Mouse (Mus musculus) CH12.LX (cell line): ENCODE measurements around the gene Btbd17.

ENCODE experiments used
- CTCF ChIP-seq, 2 experiments: IDR thresholded peaks in 1 of 2; conservative IDR thresholded peaks in 1 of 2; 2 replicates each; pipeline ENCODE4 v1.5.1; 2011 to 2012; ENCODE audit warnings: low read depth in 2 of 2, low read length in 2 of 2, improper control_type of control experiment in 1 of 2, inconsistent platforms in 1 of 2, mild to moderate bottlenecking in 1 of 2, moderate library complexity in 1 of 2
- EP300 ChIP-seq: IDR thresholded peaks from 2 replicates; pipeline ENCODE4 v1.6.1; 2011; ENCODE audit warnings: low read length, improper control_type of control experiment
- JUND ChIP-seq: conservative IDR thresholded peaks from 2 replicates; pipeline ENCODE4 v1.6.1; 2011; ENCODE audit warnings: low read depth, low read length, improper control_type of control experiment
- MAX ChIP-seq: IDR thresholded peaks from 2 replicates; pipeline ENCODE4 v1.6.1; 2011; ENCODE audit warnings: low read length, improper control_type of control experiment
- MAZ ChIP-seq: IDR thresholded peaks from 2 replicates; pipeline ENCODE4 v1.6.1; 2012; ENCODE audit warnings: low read depth, mild to moderate bottlenecking, inconsistent platforms, low read length, improper control_type of control experiment, moderate library complexity
- TBP ChIP-seq: conservative IDR thresholded peaks from 2 replicates; pipeline ENCODE4 v1.6.1; 2011; ENCODE audit warnings: low read depth, low read length, improper control_type of control experiment
- TCF12 ChIP-seq: IDR thresholded peaks from 2 replicates; pipeline ENCODE4 v1.6.1; 2014; ENCODE audit warnings: low read depth, mild to moderate bottlenecking, inconsistent platforms, low read length, improper control_type of control experiment
- ZC3H11A ChIP-seq: IDR thresholded peaks from 2 replicates; pipeline ENCODE4 v1.6.1; 2012; ENCODE audit warnings: low read depth, mild to moderate bottlenecking, inconsistent platforms, low read length, improper control_type of control experiment
- ZNF384 ChIP-seq: IDR thresholded peaks from 2 replicates; pipeline ENCODE4 v1.6.1; 2012; ENCODE audit warnings: low read depth, low read length, improper control_type of control experiment, inconsistent platforms

DNA sequence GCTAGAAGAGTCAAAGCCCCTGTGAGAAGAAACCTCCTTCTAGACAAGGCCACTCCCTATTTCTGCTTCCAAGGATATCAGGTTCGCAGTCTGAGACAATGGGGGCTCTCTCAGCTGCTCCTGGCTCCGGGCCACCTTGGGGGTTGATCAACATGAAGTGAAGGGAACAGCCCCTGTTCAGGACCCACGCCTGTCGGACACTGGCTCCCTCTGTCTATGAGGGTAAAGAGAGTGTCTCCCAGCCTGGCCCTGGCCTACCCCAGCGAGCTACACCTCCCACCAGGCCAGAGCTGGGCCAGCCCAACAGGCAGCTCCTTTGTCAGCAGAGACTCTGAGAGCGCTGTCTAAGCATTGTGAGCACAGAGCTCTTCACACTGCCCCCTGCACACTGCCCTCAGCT, 25.8 kb downstream of the Btbd17 start:
- no peak for TF ChIP-seq EP300
- TF ChIP-seq MAX, result no peak
- TF ChIP-seq TBP, result no peak
- TF ChIP-seq ZNF384, result no peak
- TF ChIP-seq JUND, result no peak
- no peak for TF ChIP-seq CTCF (conservative IDR thresholded peaks at IDR 0.05 in 1 of 2, IDR thresholded peaks at IDR 0.05 in 1 of 2; ENCODE audit: low read depth in 2 of 2, low read length in 2 of 2)
- TF ChIP-seq ZC3H11A, result no peak
- TF ChIP-seq TCF12, result no peak
- TF ChIP-seq MAZ, result no peak
